Mouse (Mus musculus): ENCODE data around the gene Adat3. TPM values are rescaled to one million over a fixed set of nuclear protein-coding genes. Genes with fewer than 3 reads are reported as not detected.

Gene Adat3
- polyA plus RNA-seq, 1 experiment: 6.2 TPM

GRCm38 (mm10) chr10:80568876-80569275 is 33.8 kb upstream of the Adat3 start:
- TF ChIP-seq TAL1 (IDR thresholded peaks at IDR 0.05; ENCODE audit: low read length): no peak
- peaks cover 82% of the 10 kb centered on the region for H3K4me1 ChIP-seq (ENCODE audit: control insufficient read depth)
- peak overlapping the region; percentile 96 for H3K4me3 ChIP-seq (replicated peaks)
- no peaks in the 10 kb centered on the region for H3K27me3 ChIP-seq (ENCODE audit: control insufficient read depth)
- no peaks in the 10 kb centered on the region for H3K9me3 ChIP-seq (ENCODE audit: control insufficient read depth, low read length)
- H3K36me3 ChIP-seq (ENCODE audit: control insufficient read depth): peaks cover 96% of the 10 kb centered on the region

- H3K27me3 ChIP-seq (ENCODE audit: control insufficient read depth): no peaks in the 10 kb centered on the region
- no peaks in the 10 kb centered on the region for H3K9me3 ChIP-seq (ENCODE audit: control insufficient read depth, low read length)
- peaks cover 96% of the 10 kb centered on the region for H3K36me3 ChIP-seq (ENCODE audit: control insufficient read depth)
- no peak for TF ChIP-seq GATA1 (IDR thresholded peaks at IDR 0.05; ENCODE audit: low read length)
- TF ChIP-seq TAL1 (IDR thresholded peaks at IDR 0.05; ENCODE audit: low read length): no peak
- peak overlapping the region; percentile 96 for H3K4me3 ChIP-seq (replicated peaks)
- H3K4me1 ChIP-seq (ENCODE audit: control insufficient read depth): peaks cover 89% of the 10 kb centered on the region
Observed at GRCm38 (mm10) chr10:80569664-80570066, 33.0 kb upstream of the Adat3 start.

DNA sequence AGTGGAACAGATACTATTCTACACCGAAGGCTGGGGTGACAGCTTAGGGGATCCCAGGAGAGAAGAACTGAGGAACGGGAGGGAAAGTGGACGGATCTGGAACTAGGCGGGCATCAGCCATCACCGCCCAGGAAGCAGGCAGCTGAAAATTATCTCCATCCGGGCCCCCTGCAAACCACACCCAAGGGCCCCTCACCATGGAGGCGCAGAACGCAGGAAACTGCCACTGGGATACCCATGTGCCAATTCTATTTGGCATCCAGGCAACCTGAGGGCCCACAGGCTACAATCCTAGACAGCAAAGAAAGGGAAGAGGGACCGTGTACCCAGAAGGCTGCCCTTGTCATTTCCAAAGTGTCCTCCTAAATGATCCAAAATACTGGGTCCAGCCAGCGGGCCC is 32.3 kb upstream of the Adat3 start:
- Histone ChIP-seq H3K4me1 (ENCODE audit: control insufficient read depth) (peaks cover 96% of the 10 kb centered on the region), H3K4me3 (replicated peaks) (peak overlapping the region; percentile 96), H3K36me3 (ENCODE audit: control insufficient read depth) (peaks cover 96% of the 10 kb centered on the region), H3K27me3 (ENCODE audit: control insufficient read depth) (no peaks in the 10 kb centered on the region), H3K9me3 (ENCODE audit: control insufficient read depth, low read length) (no peaks in the 10 kb centered on the region)
- TF ChIP-seq GATA1 (IDR thresholded peaks at IDR 0.05; ENCODE audit: low read length): no peak
- TF ChIP-seq TAL1 (IDR thresholded peaks at IDR 0.05; ENCODE audit: low read length): no peak

- Histone ChIP-seq H3K27me3 (ENCODE audit: control insufficient read depth) (no peaks in the 10 kb centered on the region), H3K4me3 (replicated peaks) (peak overlapping the region; percentile 96), H3K4me1 (ENCODE audit: control insufficient read depth) (peaks cover 99% of the 10 kb centered on the region), H3K36me3 (ENCODE audit: control insufficient read depth) (peaks cover 94% of the 10 kb centered on the region), H3K9me3 (ENCODE audit: control insufficient read depth, low read length) (no peaks in the 10 kb centered on the region)
- TF ChIP-seq TAL1 (IDR thresholded peaks at IDR 0.05; ENCODE audit: low read length) (no peak), GATA1 (IDR thresholded peaks at IDR 0.05; ENCODE audit: low read length) (no peak)
Observed at GRCm38 (mm10) chr10:80570871-80571836, 31.5 kb upstream of the Adat3 start.

- Histone ChIP-seq H3K27me3 (ENCODE audit: control insufficient read depth) (no peaks in the 10 kb centered on the region), H3K9me3 (ENCODE audit: control insufficient read depth, low read length) (no peaks in the 10 kb centered on the region), H3K4me1 (ENCODE audit: control insufficient read depth) (peaks cover 96% of the 10 kb centered on the region), H3K4me3 (replicated peaks) (peak overlapping the region; percentile 96), H3K36me3 (ENCODE audit: control insufficient read depth) (peaks cover 81% of the 10 kb centered on the region)
- TF ChIP-seq TAL1 (IDR thresholded peaks at IDR 0.05; ENCODE audit: low read length): peak; percentile 73
- peak; percentile 85 for TF ChIP-seq GATA1 (IDR thresholded peaks at IDR 0.05; ENCODE audit: low read length)
Observed at GRCm38 (mm10) chr10:80572477-80572876, 30.2 kb upstream of the Adat3 start.

GRCm38 (mm10) chr10:80573944-80574343 is 28.7 kb upstream of the Adat3 start:
- Histone ChIP-seq H3K4me1 (ENCODE audit: control insufficient read depth) (peaks cover 97% of the 10 kb centered on the region), H3K36me3 (ENCODE audit: control insufficient read depth) (peaks cover 66% of the 10 kb centered on the region), H3K9me3 (ENCODE audit: control insufficient read depth, low read length) (no peaks in the 10 kb centered on the region), H3K4me3 (replicated peaks) (peak overlapping the region; percentile 96), H3K27me3 (ENCODE audit: control insufficient read depth) (no peaks in the 10 kb centered on the region)
- TF ChIP-seq GATA1 (IDR thresholded peaks at IDR 0.05; ENCODE audit: low read length) (peak; percentile 29; the same call in 1 of the 2 replicates), TAL1 (IDR thresholded peaks at IDR 0.05; ENCODE audit: low read length) (no peak)

DNA sequence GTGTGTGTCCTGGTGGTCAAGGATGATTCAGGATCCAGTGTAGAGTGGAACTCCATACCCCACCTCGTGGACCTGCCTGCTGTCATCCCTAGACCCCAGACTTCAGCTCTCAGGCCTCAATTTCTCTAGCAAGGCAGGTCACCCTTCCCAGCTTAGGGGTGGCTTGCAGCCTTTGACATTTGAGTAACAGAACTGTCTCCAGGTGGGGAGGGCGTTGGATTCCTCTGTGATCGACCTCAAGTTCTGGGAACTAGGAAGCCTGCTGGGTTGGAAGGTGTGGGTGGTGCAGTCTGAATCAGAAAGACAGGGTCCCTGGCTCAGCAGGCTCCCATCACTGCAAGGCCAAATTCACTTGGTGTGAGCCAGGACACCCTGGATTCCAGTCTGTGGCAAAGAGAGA is 27.8 kb upstream of the Adat3 start:
- Histone ChIP-seq H3K27me3 (ENCODE audit: control insufficient read depth) (no peaks in the 10 kb centered on the region), H3K36me3 (ENCODE audit: control insufficient read depth) (peaks cover 58% of the 10 kb centered on the region), H3K4me1 (ENCODE audit: control insufficient read depth) (peaks cover 97% of the 10 kb centered on the region), H3K9me3 (ENCODE audit: control insufficient read depth, low read length) (no peaks in the 10 kb centered on the region), H3K4me3 (replicated peaks) (peak overlapping the region; percentile 96)
- TF ChIP-seq GATA1 (IDR thresholded peaks at IDR 0.05; ENCODE audit: low read length) (no peak), TAL1 (IDR thresholded peaks at IDR 0.05; ENCODE audit: low read length) (no peak)

DNA sequence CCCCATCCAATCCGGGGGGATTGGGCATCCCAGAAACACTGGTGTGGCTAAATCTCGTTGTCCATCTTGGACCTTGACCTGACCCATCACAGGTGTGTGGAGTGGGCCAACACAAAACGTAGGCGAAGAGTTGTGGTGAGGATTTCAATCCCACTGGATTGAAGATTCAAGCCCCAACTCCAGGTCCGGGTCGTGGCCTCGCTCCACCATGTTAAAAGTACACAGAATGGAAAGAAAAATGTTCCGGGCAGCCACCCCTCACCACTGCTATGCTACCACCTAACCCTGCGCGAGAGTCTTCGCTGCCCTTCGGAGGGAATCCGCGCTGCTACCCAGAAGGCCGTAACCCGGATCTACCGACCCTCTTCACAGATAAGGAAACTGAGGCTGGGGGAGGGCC is 26.8 kb upstream of the Adat3 start:
- Histone ChIP-seq H3K9me3 (ENCODE audit: control insufficient read depth, low read length) (no peaks in the 10 kb centered on the region), H3K4me3 (replicated peaks) (peak overlapping the region; percentile 96), H3K36me3 (ENCODE audit: control insufficient read depth) (peaks cover 51% of the 10 kb centered on the region), H3K27me3 (ENCODE audit: control insufficient read depth) (no peaks in the 10 kb centered on the region), H3K4me1 (ENCODE audit: control insufficient read depth) (peaks cover 93% of the 10 kb centered on the region)
- TF ChIP-seq GATA1 (IDR thresholded peaks at IDR 0.05; ENCODE audit: low read length) (no peak), TAL1 (IDR thresholded peaks at IDR 0.05; ENCODE audit: low read length) (no peak)

DNA sequence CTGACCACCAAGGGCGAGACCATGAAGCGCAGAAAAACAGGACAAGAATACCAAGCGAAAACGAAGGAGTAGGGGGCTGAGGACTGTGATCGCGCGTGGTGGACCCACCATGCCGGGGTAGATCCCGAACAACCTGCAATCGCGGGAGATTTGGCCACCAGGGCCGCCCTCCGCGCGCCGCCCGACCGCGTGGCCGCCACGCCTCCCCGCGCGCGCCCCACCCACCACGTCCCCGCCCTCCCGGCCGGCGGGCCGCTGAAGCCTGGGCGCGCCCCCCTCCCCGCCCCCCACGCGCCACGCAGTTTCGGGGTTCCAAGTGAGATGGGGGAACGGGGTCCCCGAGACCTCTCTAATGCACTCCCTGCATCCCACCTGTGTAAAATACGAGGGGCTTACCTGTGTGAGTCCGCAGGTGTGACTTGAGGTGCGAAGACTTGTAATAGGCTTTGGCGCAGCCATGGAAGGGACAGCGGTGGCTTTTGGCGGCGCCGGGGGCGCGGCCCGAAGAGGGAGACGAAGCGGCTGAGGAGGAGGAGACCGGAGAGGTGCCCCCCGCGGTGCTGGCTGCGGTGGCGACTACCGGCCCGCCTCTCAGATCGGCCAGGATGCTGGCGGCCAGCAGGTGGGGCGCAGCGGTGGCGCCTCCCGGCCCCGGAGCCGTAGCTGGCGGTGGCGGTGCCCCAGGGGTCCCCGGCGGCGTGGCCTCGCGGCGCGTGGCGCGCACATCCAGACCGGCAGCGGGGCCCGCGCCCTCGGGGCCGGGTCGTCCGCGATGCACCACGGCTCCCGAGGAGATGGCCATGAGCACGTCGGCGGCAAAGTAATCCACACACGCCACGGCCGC is 26.1 kb upstream of the Adat3 start:
- H3K9me3 ChIP-seq (ENCODE audit: control insufficient read depth, low read length): no peaks in the 10 kb centered on the region
- no peak for TF ChIP-seq GATA1 (IDR thresholded peaks at IDR 0.05; ENCODE audit: low read length)
- peak overlapping the region; percentile 96 for H3K4me3 ChIP-seq (replicated peaks)
- peaks cover 50% of the 10 kb centered on the region for H3K36me3 ChIP-seq (ENCODE audit: control insufficient read depth)
- peaks cover 91% of the 10 kb centered on the region for H3K4me1 ChIP-seq (ENCODE audit: control insufficient read depth)
- H3K27me3 ChIP-seq (ENCODE audit: control insufficient read depth): no peaks in the 10 kb centered on the region

Measured in erythroblast, embryonic 14.5 days (primary cell).